Mouse (Mus musculus): ENCODE results near the gene D330045A20Rik.
"Not testable (repeated sequence)": the region's sequence is repeated elsewhere in the genome, so short reads cannot be mapped to it uniquely, and the experiment has no call there.

Gene D330045A20Rik

GRCm38 (mm10) chrX:139578649-139579278 is 98.6 kb downstream of the D330045A20Rik start:
- no peak for DNase-seq (ENCODE audit: low read depth, low spot score)

- no peak for DNase-seq (ENCODE audit: low read depth, low spot score)
Measured at GRCm38 (mm10) chrX:139583616-139584015, 103.4 kb downstream of the D330045A20Rik start.

GRCm38 (mm10) chrX:139586676-139587075 is 106.5 kb downstream of the D330045A20Rik start:
- DNase-seq (ENCODE audit: low read depth, low spot score): not testable (repeated sequence)

GRCm38 (mm10) chrX:139596404-139596803 is 116.2 kb downstream of the D330045A20Rik start:
- DNase-seq (ENCODE audit: low read depth, low spot score): no peak

Measured in WW6 (cell line).